17 mouse cellular contexts compared by ENCODE assay signal in the genomic region with DNA sequence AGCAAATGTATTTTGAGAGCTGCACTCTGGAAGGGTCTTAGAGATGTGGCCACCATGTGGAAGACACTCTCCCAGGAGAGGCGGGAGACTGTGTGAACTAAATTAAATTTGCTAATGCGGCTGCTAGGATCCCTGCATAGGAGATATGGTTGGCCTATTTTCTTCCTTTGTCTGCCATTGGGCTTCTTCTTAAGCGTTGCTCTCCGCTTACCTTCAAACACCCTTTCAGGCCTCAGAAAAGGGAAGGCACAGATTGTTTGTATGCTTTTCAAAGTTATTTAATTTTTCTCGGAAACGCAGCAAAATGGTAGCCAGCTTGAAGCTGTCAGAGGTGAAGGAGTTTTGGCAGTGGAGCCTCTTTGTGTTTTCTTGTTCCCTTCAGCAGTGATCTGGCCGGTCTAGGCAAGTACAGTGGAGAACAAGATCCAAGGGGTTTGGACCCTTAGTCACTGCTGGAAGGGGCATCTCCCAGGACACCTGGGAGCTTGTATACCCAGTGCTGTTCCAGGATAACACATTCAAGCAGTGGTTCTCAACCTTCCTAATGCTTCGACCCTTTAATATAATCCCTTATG. TPM values are rescaled to one million over a fixed set of nuclear protein-coding genes. Genes with fewer than 3 reads are reported as not detected.
A peak's percentile ranks its signal among the peaks of the same experiment; 100 is the strongest.
DNase-seq lines count a peak whose midpoint lies in the region; ATAC-seq and TF ChIP-seq lines count a peak whose summit lies in the region.
"Had no signal": no experiment of that assay in that cellular context is flagged by ENCODE, and none has a peak within 500 bp of the region (broad histone marks: within the 10 kb centered on the region; RNA-seq: fewer than 3 reads in every experiment).

No protein-coding gene starts in this region.

- no peaks in the 10 kb centered on the region for H3K9me3 ChIP-seq in heart, embryonic 10.5 days
- H3K9me3 ChIP-seq in forebrain, embryonic 16.5 days (ENCODE audit: control insufficient read depth, low read length): no peaks in the 10 kb centered on the region
- H3K9me3 ChIP-seq in hindbrain, postnatal 0 days (ENCODE audit: low read length): no peaks in the 10 kb centered on the region

- 0 out of 2 replicates have a peak, but pooled peaks cover 6% of the 10 kb centered on the region for H3K4me1 ChIP-seq in heart, embryonic 10.5 days
- H3K4me1 ChIP-seq in forebrain, embryonic 16.5 days (replicated peaks; ENCODE audit: control insufficient read depth, insufficient read depth, low read length): peaks cover 23% of the 10 kb centered on the region
- peaks cover 12% of the 10 kb centered on the region for H3K4me1 ChIP-seq in hindbrain, postnatal 0 days (ENCODE audit: insufficient read depth, low read length)

- peak; percentile 32 to 55 for DNase-seq in heart, adult 18-20 months
- DNase-seq in heart, embryonic 10.5 days (ENCODE audit: low spot score): no peak
- DNase-seq in kidney, postnatal 4 days: peak; percentile 53 to 54
- no peak for DNase-seq in kidney, adult 18-20 months
- peak; percentile 49 for DNase-seq in hindbrain, postnatal 0 days (ENCODE audit: low spot score)
- DNase-seq in right cerebral cortex, postnatal 4 days: no peak
- no peak for DNase-seq in layer of hippocampus, postnatal 10 days (ENCODE audit: low spot score in 2 of 2)
- DNase-seq: adrenal gland, adult 8-10 months; gastrocnemius, adult 2 months; liver had no signal

- 70% methylated on average over 8 of the region's 8 CpGs for WGBS in heart, embryonic 10.5 days
- WGBS in forebrain, embryonic 16.5 days: 49% methylated on average over 8 of the region's 8 CpGs
- WGBS in hindbrain, postnatal 0 days: 46% methylated on average over 8 of the region's 8 CpGs

- H3K9ac ChIP-seq in forebrain, embryonic 16.5 days (replicated peaks; ENCODE audit: low read depth, low read length): no peak overlapping the region
- H3K9ac ChIP-seq in hindbrain, postnatal 0 days (replicated peaks; ENCODE audit: low read length): no peak overlapping the region

- TF ChIP-seq CTCF in hindbrain, postnatal 0 days (IDR thresholded peaks at IDR 0.05; ENCODE audit: low read depth): no peak

- no peaks in the 10 kb centered on the region; the same call in 1 of the 2 replicates for H3K27me3 ChIP-seq in heart, embryonic 10.5 days (ENCODE audit: insufficient read depth, poor library complexity, severe bottlenecking)
- H3K27me3 ChIP-seq in forebrain, embryonic 16.5 days (replicated peaks; ENCODE audit: control insufficient read depth, insufficient read depth, low read length): no peaks in the 10 kb centered on the region
- no peaks in the 10 kb centered on the region for H3K27me3 ChIP-seq in hindbrain, postnatal 0 days (ENCODE audit: insufficient read depth, low read length)

- H3K36me3 ChIP-seq in heart, embryonic 10.5 days: no peaks in the 10 kb centered on the region
- no peaks in the 10 kb centered on the region for H3K36me3 ChIP-seq in forebrain, embryonic 16.5 days (ENCODE audit: control insufficient read depth, insufficient read depth)
- no peaks in the 10 kb centered on the region for H3K36me3 ChIP-seq in hindbrain, postnatal 0 days (ENCODE audit: insufficient read depth, low read length)

- no peak overlapping the region for H3K4me2 ChIP-seq in forebrain, embryonic 16.5 days (ENCODE audit: low read length)
- no peak overlapping the region for H3K4me2 ChIP-seq in hindbrain, postnatal 0 days (ENCODE audit: low read depth, low read length)

- ATAC-seq in forebrain, embryonic 16.5 days: no peak
- no peak for ATAC-seq in hindbrain, postnatal 0 days
- ATAC-seq: lung, postnatal 0 days had no signal

- no peak overlapping the region for H3K27ac ChIP-seq in heart, embryonic 10.5 days
- peak overlapping the region; percentile 73 for H3K27ac ChIP-seq in forebrain, embryonic 16.5 days (ENCODE audit: low read length)
- peak overlapping the region; percentile 49 for H3K27ac ChIP-seq in hindbrain, postnatal 0 days
- H3K27ac ChIP-seq: gastrocnemius, adult 2 months had no signal

- H3K4me3 ChIP-seq in heart, embryonic 10.5 days: no peak overlapping the region
- no peak overlapping the region for H3K4me3 ChIP-seq in forebrain, embryonic 16.5 days (replicated peaks; ENCODE audit: low read length)
- no peak overlapping the region for H3K4me3 ChIP-seq in hindbrain, postnatal 0 days (ENCODE audit: low read length)
- H3K4me3 ChIP-seq: gastrocnemius, adult 2 months had no signal

RNA-seq across cellular contexts. Expression of a gene that starts 2.8 kb away (rescaled TPM):
- total RNA-seq in heart, adult 18-20 months (2021): not detected
- polyA plus RNA-seq in heart, embryonic 10.5 days (2016; fragmentation: Nextera tagmentation; extraction: Ambion mirVana): 0.80 and 1.5 TPM in 2 replicates
- polyA plus RNA-seq in forebrain, embryonic 16.5 days (2015; fragmentation: Nextera tagmentation; extraction: Ambion mirVana): 0.58 TPM in 1 of 2 replicates, not detected in the other
- total RNA-seq in hindbrain, postnatal 0 days (2014; rRNA removed): 0.25 TPM in 1 of 2 replicates, not detected in the other
- 0.28 and 0.44 TPM in 2 replicates for polyA plus RNA-seq in hindbrain, postnatal 0 days (2015; fragmentation: Nextera tagmentation; extraction: Ambion mirVana)
- total RNA-seq in layer of hippocampus, postnatal 10 days (2021): under 1 TPM; 0.49 to 0.87 TPM
- total RNA-seq: adrenal gland, adult 8-10 months; ES-E14; gastrocnemius, adult 2 months had no signal
- polyA plus RNA-seq: C2C12; neural tube, embryonic 14.5 days had no signal

RNA-seq across cellular contexts. Expression of a gene that starts 28.0 kb away (rescaled TPM):
- under 1 TPM; 0.12 to 0.13 TPM for total RNA-seq in heart, adult 18-20 months (2021)
- polyA plus RNA-seq in heart, embryonic 10.5 days (2016; fragmentation: Nextera tagmentation; extraction: Ambion mirVana): 0.06 and 0.16 TPM in 2 replicates
- polyA plus RNA-seq in forebrain, embryonic 16.5 days (2015; fragmentation: Nextera tagmentation; extraction: Ambion mirVana): not detected in 2 replicates
- 0.10 TPM in 1 of 2 replicates, not detected in the other for total RNA-seq in hindbrain, postnatal 0 days (2014; rRNA removed)
- 0.11 TPM in 2 replicates for polyA plus RNA-seq in hindbrain, postnatal 0 days (2015; fragmentation: Nextera tagmentation; extraction: Ambion mirVana)
- total RNA-seq in layer of hippocampus, postnatal 10 days (2021): under 1 TPM; 0.16 to 0.23 TPM
- total RNA-seq: layer of hippocampus, adult 8-10 months; left cerebral cortex, postnatal 14 days had no signal
- polyA plus RNA-seq: C2C12; neural tube, embryonic 14.5 days had no signal

Comparison
In these comparisons a context has a peak if more than half of its experiments do, and no peak if none do; other contexts are left out.
1. DNase-seq: peak in heart, adult 18-20 months (2 of 2), kidney, postnatal 4 days (2 of 2) and hindbrain, postnatal 0 days (single experiment); none in heart, embryonic 10.5 days (single experiment), kidney, adult 18-20 months (single experiment), right cerebral cortex, postnatal 4 days (single experiment) and layer of hippocampus, postnatal 10 days (0 of 2).